Mouse (Mus musculus) thymus, postnatal 0 days (tissue): ENCODE data around the gene Amotl2. TPM values are rescaled to one million over a fixed set of nuclear protein-coding genes. Genes with fewer than 3 reads are reported as not detected.

ENCODE experiments used
- DNase-seq: peaks from one replicate; pipeline ENCODE4 v3.0.0-alpha.2; 2015; ENCODE audit warnings: low spot score
- polyA plus RNA-seq: library from polyadenylated mRNA; unstranded; fragments of >200 nt; fragmentation: Nextera tagmentation; extraction: Ambion mirVana; gene quantifications from 2 replicates; pipeline ENCODE4 v1.2.1, GENCODE M21; 2015

Gene Amotl2
- polyA plus RNA-seq, 1 experiment from 2014 or later: 6.4 TPM

DNA sequence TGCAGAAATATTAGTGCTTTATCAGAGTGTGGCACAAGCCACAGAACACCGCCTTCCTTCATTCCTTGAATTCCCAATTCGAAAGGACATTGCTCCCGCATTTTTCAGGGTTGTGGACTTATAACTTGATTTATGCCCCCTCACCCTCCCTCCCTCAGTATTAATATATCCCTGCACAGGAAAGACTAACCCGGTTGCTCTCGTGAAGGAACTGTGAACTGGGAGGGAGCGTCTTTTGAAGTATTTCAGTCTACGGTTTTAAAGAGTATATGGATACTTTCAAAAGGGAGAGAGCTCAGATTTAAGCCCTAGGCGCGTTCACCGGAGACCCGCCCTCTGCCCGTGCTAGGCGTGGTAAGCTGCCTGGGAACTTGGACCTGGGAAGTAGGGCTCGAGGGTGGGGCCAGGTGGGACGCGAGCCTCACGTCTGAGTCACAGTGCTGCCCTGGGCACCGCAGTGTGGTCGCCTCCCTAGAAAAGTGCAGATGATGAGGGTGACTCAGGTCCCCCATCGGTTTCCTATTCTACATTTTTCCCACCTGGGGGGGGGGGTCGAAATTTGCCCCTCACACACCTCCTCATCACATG lies 54.9 kb downstream of the Amotl2 start:
- DNase-seq: no peak

DNA sequence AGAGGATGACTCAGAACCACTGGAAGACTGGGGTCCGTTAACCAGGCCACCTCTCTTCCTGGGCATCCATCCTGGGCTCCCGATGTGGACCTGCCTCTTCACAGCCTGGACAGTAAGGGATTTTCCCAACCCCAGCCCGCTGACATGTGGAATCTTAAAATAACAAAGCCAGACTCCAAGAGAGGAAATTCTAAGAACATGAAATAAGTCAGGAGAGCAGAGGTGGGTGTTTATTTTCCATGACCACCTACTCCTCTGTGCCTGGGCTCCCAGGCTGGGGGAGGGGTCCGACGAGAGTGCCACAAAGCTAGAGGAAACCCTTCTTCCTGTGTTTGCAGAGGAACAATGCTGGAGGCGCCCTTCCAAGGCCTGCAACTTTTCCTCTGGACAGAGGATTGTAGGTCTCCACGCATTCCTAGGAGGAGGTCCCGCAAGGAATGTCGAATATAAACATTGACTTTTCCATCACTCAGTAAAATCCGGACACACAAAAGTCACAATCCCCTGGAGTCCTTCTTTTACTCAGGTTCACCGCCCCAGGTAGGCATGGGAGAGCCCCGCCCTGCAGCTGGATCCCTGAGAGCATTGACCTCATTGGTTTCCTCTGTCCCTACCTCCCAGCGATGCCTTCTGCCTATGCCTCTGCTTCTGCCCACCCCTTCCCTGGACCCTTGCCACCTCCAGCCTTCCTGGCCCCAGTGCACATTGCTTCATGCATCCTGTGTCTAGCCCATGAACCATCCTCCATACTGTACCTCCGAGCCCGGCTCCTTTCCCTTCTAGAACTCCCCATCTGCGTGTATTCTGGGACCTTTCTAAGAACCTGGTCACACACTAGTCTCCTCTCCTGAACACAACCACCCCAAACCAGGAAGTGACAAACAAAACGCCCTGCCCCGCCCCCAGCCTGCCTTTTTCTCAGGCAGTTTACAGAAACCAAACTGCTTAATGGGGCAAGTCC lies 61.4 kb downstream of the Amotl2 start:
- no peak for DNase-seq

DNA sequence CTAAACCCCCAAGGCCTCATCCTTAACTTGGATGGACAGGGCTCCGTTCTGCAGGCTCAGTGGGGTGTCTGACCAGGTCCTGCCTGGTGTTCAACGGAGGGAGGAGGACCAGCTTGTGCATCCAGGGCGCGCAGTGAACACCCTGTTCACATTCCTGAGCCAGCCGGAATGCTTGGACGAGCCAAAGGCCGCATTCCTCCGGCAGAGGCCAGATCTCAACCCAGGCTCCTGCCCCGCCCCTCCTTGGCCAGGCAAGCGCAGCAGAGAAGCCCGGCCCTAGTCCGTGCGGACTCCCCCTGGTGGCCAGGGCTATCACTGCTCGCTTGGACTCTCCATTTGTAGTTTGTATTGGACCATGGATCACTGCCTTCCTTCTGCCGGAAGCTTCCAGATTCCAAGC lies 63.0 kb downstream of the Amotl2 start:
- DNase-seq: peak; percentile 9

Other genes with a start within 250 kb of the Amotl2 start
- 0.10 and 0.12 TPM in 2 replicates for gene Ky, start 210.9 kb upstream of the Amotl2 start, polyA plus RNA-seq
- 181 and 185 TPM in 2 replicates for gene Anapc13, start 90.4 kb upstream of the Amotl2 start, polyA plus RNA-seq
- 51.7 and 53.3 TPM in 2 replicates for gene Cep63, start 90.1 kb upstream of the Amotl2 start, polyA plus RNA-seq
- 4.6 and 7.1 TPM in 2 replicates for gene Ryk, start 118.2 kb downstream of the Amotl2 start, polyA plus RNA-seq